ENCODE assay signal across 10 mouse cellular contexts in the genomic region with DNA sequence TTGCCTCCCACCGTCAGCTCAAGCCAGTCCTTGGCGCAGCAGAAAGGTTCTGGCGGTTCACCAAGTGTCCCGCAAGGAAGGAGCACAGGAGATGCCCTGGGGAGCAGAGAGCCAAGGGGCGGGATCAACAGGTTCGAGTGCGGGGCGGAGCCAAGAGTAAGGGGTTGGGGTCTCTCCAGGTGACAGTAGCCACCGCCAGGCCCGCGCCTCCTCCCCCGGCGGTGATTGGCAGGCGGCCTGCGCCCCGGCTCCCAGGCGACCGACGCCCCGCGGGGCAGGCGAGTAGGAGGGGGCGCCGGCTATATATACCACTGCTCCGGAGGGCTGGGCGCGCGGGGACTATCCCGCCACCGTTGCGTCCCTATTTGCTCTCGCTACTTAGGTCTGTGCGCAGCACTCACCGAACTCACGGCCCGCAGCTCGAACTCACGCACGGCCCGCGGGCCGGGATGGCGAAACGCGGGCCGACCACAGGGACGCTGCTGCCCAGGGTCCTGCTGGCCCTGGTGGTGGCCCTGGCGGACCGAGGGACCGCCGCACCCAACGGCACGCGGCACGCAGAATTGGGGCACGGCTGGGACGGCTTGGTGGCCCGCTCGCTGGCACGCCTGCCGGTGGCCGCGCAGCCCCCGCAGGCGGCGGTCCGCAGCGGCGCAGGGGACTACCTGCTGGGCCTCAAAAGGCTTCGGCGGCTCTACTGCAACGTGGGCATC. TPM values are rescaled to one million over a fixed set of nuclear protein-coding genes. Genes with fewer than 3 reads are reported as not detected.
DNase-seq lines count a peak whose midpoint lies in the region; ATAC-seq lines count a peak whose summit lies in the region.
"Had no signal": no experiment of that assay in that cellular context is flagged by ENCODE, and none has a peak within 500 bp of the region (broad histone marks: within the 10 kb centered on the region; RNA-seq: fewer than 3 reads in every experiment).

No protein-coding gene starts in this region.

- H3K27me3 ChIP-seq in heart, embryonic 12.5 days (replicated peaks): peaks cover 95% of the 10 kb centered on the region
- peaks cover 62% of the 10 kb centered on the region for H3K27me3 ChIP-seq in forebrain, embryonic 16.5 days (replicated peaks; ENCODE audit: control insufficient read depth, insufficient read depth, low read length)
- peaks cover 64% of the 10 kb centered on the region for H3K27me3 ChIP-seq in midbrain, embryonic 11.5 days (ENCODE audit: control insufficient read depth, insufficient read depth, low read length)

- no peak for DNase-seq in heart, postnatal 14 days
- DNase-seq in ES-CJ7 (ENCODE audit: low read depth, low spot score): peak; percentile 93
- DNase-seq in midbrain, embryonic 11.5 days (ENCODE audit: low spot score, missing footprints): peak; percentile 93
- no peak for DNase-seq in frontal cortex, postnatal 36 days (ENCODE audit: low spot score in 2 of 2)
- no peak for DNase-seq in layer of hippocampus, postnatal 25 days (ENCODE audit: extremely low spot score in 1 of 2, low spot score in 1 of 2)

- H3K9me3 ChIP-seq in heart, embryonic 12.5 days (replicated peaks): no peaks in the 10 kb centered on the region
- no peaks in the 10 kb centered on the region for H3K9me3 ChIP-seq in forebrain, embryonic 16.5 days (ENCODE audit: control insufficient read depth, low read length)
- H3K9me3 ChIP-seq in midbrain, embryonic 11.5 days (ENCODE audit: control insufficient read depth, low read length): no peaks in the 10 kb centered on the region

- ATAC-seq in heart, embryonic 12.5 days (ENCODE audit: insufficient number of reproducible peaks, low FRiP score): no peak; the same call in 1 of the 2 replicates
- ATAC-seq in forebrain, embryonic 16.5 days: no peak
- ATAC-seq in midbrain, embryonic 11.5 days (ENCODE audit: low FRiP score): no peak
- no peak for ATAC-seq in erythroblast, adult 5-6 weeks (replicated peaks; ENCODE audit: low FRiP score, poor library complexity, severe bottlenecking)

- intact Hi-C loops in heart, postnatal 14 days (cut with DNase I): no loop called here

- H3K27ac ChIP-seq in heart, embryonic 12.5 days (ENCODE audit: poor library complexity, severe bottlenecking): no peak overlapping the region
- no peak overlapping the region for H3K27ac ChIP-seq in forebrain, embryonic 16.5 days (ENCODE audit: low read length)
- H3K27ac ChIP-seq in midbrain, embryonic 11.5 days (ENCODE audit: low read depth, low read length): no peak overlapping the region

- peak overlapping the region; percentile 52 for H3K4me2 ChIP-seq in heart, embryonic 12.5 days
- H3K4me2 ChIP-seq in forebrain, embryonic 16.5 days (ENCODE audit: low read length): peak overlapping the region; percentile 26
- H3K4me2 ChIP-seq in midbrain, embryonic 11.5 days: peak overlapping the region; percentile 37

- no peaks in the 10 kb centered on the region for H3K36me3 ChIP-seq in heart, embryonic 12.5 days
- H3K36me3 ChIP-seq in forebrain, embryonic 16.5 days (ENCODE audit: control insufficient read depth, insufficient read depth): no peaks in the 10 kb centered on the region
- H3K36me3 ChIP-seq in midbrain, embryonic 11.5 days (ENCODE audit: control insufficient read depth, insufficient read depth, low read length): no peaks in the 10 kb centered on the region

- peaks cover 18% of the 10 kb centered on the region for H3K4me1 ChIP-seq in heart, embryonic 12.5 days (replicated peaks)
- H3K4me1 ChIP-seq in forebrain, embryonic 16.5 days (replicated peaks; ENCODE audit: control insufficient read depth, insufficient read depth, low read length): peaks cover 12% of the 10 kb centered on the region
- H3K4me1 ChIP-seq in midbrain, embryonic 11.5 days (ENCODE audit: control insufficient read depth, insufficient read depth, low read length): peaks cover 10% of the 10 kb centered on the region

- 0 out of 2 replicates have a peak overlapping the region, but pooled peaks have one; percentile 26 for H3K9ac ChIP-seq in heart, embryonic 12.5 days
- no peak overlapping the region for H3K9ac ChIP-seq in forebrain, embryonic 16.5 days (replicated peaks; ENCODE audit: low read depth, low read length)
- no peak overlapping the region for H3K9ac ChIP-seq in midbrain, embryonic 11.5 days (ENCODE audit: low read length)

- 1% methylated on average over 70 of the region's 72 CpGs for WGBS in heart, embryonic 12.5 days
- under 1% methylated on average over 70 of the region's 72 CpGs for WGBS in forebrain, embryonic 16.5 days
- under 1% methylated on average over 66 of the region's 72 CpGs for WGBS in midbrain, embryonic 11.5 days

- H3K4me3 ChIP-seq in heart, embryonic 12.5 days: peak overlapping the region; percentile 31
- peak overlapping the region; percentile 14 for H3K4me3 ChIP-seq in forebrain, embryonic 16.5 days (replicated peaks; ENCODE audit: low read length)
- peak overlapping the region; percentile 23 for H3K4me3 ChIP-seq in midbrain, embryonic 11.5 days (ENCODE audit: low read depth, low read length)
- H3K4me3 ChIP-seq: erythroblast, embryonic 14.5 days had no signal

RNA-seq across cellular contexts. Expression of a gene that starts 14.0 kb away (rescaled TPM):
- not detected in 2 replicates for polyA plus RNA-seq in heart, embryonic 12.5 days (2016; fragmentation: Nextera tagmentation; extraction: Ambion mirVana)
- total RNA-seq in heart, postnatal 14 days (2021): not detected
- polyA plus RNA-seq in forebrain, embryonic 16.5 days (2015; fragmentation: Nextera tagmentation; extraction: Ambion mirVana): not detected in 2 replicates
- not detected in 2 replicates for polyA plus RNA-seq in midbrain, embryonic 11.5 days (2014; fragmentation: Nextera tagmentation; extraction: Ambion mirVana)
- total RNA-seq in layer of hippocampus, postnatal 25 days (2021): not detected
- 1.7 TPM in 1 of 2 replicates, not detected in the other for total RNA-seq in erythroblast, adult 5-6 weeks (2015; ENCODE audit: low replicate concordance)
- not detected in 2 replicates for total RNA-seq in erythroblast, adult 5-6 weeks (2017; ENCODE audit: low replicate concordance)
- total RNA-seq: layer of hippocampus, adult 8-10 months had no signal
- polyA plus RNA-seq: erythroblast, embryonic 14.5 days had no signal

RNA-seq across cellular contexts. Expression of a gene that starts 23.3 kb away (rescaled TPM):
- polyA plus RNA-seq in heart, embryonic 12.5 days (2016; fragmentation: Nextera tagmentation; extraction: Ambion mirVana): 0.13 and 0.20 TPM in 2 replicates
- not detected for total RNA-seq in heart, postnatal 14 days (2021)
- 2.1 and 3.5 TPM in 2 replicates for polyA plus RNA-seq in forebrain, embryonic 16.5 days (2015; fragmentation: Nextera tagmentation; extraction: Ambion mirVana)
- 1.1 TPM in 2 replicates for polyA plus RNA-seq in midbrain, embryonic 11.5 days (2014; fragmentation: Nextera tagmentation; extraction: Ambion mirVana)
- not detected for total RNA-seq in layer of hippocampus, postnatal 25 days (2021)
- 1.7 and 2.3 TPM in 2 replicates for total RNA-seq in erythroblast, adult 5-6 weeks (2015; ENCODE audit: low replicate concordance)
- 1.0 TPM in 1 of 2 replicates, not detected in the other for total RNA-seq in erythroblast, adult 5-6 weeks (2017; ENCODE audit: low replicate concordance)

RNA-seq across cellular contexts. Expression of a gene that starts 35.1 kb away (rescaled TPM):
- polyA plus RNA-seq in heart, embryonic 12.5 days (2016; fragmentation: Nextera tagmentation; extraction: Ambion mirVana): 0.10 TPM in 1 of 2 replicates, not detected in the other
- total RNA-seq in heart, postnatal 14 days (2021): not detected
- 11.6 and 19.7 TPM in 2 replicates for polyA plus RNA-seq in forebrain, embryonic 16.5 days (2015; fragmentation: Nextera tagmentation; extraction: Ambion mirVana)
- polyA plus RNA-seq in midbrain, embryonic 11.5 days (2014; fragmentation: Nextera tagmentation; extraction: Ambion mirVana): 89.0 and 104 TPM in 2 replicates
- total RNA-seq in layer of hippocampus, postnatal 25 days (2021): not detected
- not detected in 2 replicates for total RNA-seq in erythroblast, adult 5-6 weeks (2015; ENCODE audit: low replicate concordance)
- not detected in 2 replicates for total RNA-seq in erythroblast, adult 5-6 weeks (2017; ENCODE audit: low replicate concordance)
- total RNA-seq: layer of hippocampus, adult 8-10 months had no signal
- polyA plus RNA-seq: erythroblast, embryonic 14.5 days had no signal

RNA-seq across cellular contexts. Expression of a gene that starts 53.7 kb away (rescaled TPM):
- polyA plus RNA-seq in heart, embryonic 12.5 days (2016; fragmentation: Nextera tagmentation; extraction: Ambion mirVana): 20.1 and 21.4 TPM in 2 replicates
- 10 to 100 TPM; 14.0 to 14.3 TPM for total RNA-seq in heart, postnatal 14 days (2021)
- 36.7 and 42.8 TPM in 2 replicates for polyA plus RNA-seq in forebrain, embryonic 16.5 days (2015; fragmentation: Nextera tagmentation; extraction: Ambion mirVana)
- polyA plus RNA-seq in midbrain, embryonic 11.5 days (2014; fragmentation: Nextera tagmentation; extraction: Ambion mirVana): 28.0 TPM in 2 replicates
- total RNA-seq in layer of hippocampus, postnatal 25 days (2021): 10 to 100 TPM; 23.7 to 25.8 TPM
- total RNA-seq in erythroblast, adult 5-6 weeks (2015; ENCODE audit: low replicate concordance): 1.2 and 7.5 TPM in 2 replicates
- 8.3 and 16.6 TPM in 2 replicates for total RNA-seq in erythroblast, adult 5-6 weeks (2017; ENCODE audit: low replicate concordance)

Comparison
In these comparisons a context has a peak if more than half of its experiments do, and no peak if none do; other contexts are left out.
1. DNase-seq: peak in ES-CJ7 (single experiment) and midbrain, embryonic 11.5 days (single experiment); none in heart, postnatal 14 days (0 of 2), frontal cortex, postnatal 36 days (0 of 2) and layer of hippocampus, postnatal 25 days (0 of 2).
2. Peak in every context shown above with its lines, with median percentiles within 50 percentile points of each other: H3K4me2 ChIP-seq and H3K4me3 ChIP-seq.